Mouse (Mus musculus) stomach, embryonic 14.5 days (tissue): Measurements from ENCODE around the gene Olfr1449. TPM values are rescaled to one million over a fixed set of nuclear protein-coding genes. Genes with fewer than 3 reads are reported as not detected.

Experiments
- polyA plus RNA-seq: library from polyadenylated mRNA; unstranded; fragments of >200 nt; fragmentation: Nextera tagmentation; extraction: Ambion mirVana; gene quantifications from 2 replicates; pipeline ENCODE4 v1.2.1, GENCODE M21; 2014

The Olfr1449 gene
- polyA plus RNA-seq, 1 experiment from 2014 or later: not detected

Other genes starting within 250 kb of the Olfr1449 start
- not detected in 2 replicates for gene Keg1, start 235.1 kb upstream of the Olfr1449 start, polyA plus RNA-seq
- 1.1 TPM in 2 replicates for gene Cntf, start 165.2 kb upstream of the Olfr1449 start, polyA plus RNA-seq
- gene Zfp91, start 134.7 kb upstream of the Olfr1449 start, polyA plus RNA-seq: 10.4 and 12.0 TPM in 2 replicates
- 1.7 and 2.3 TPM in 2 replicates for gene Lpxn, start 134.6 kb upstream of the Olfr1449 start, polyA plus RNA-seq
- not detected in 2 replicates for gene Gm5244, start 84.2 kb upstream of the Olfr1449 start, polyA plus RNA-seq
- gene Olfr1444, start 73.6 kb upstream of the Olfr1449 start, polyA plus RNA-seq: not detected in 2 replicates
- not detected in 2 replicates for gene Olfr1445, start 47.0 kb upstream of the Olfr1449 start, polyA plus RNA-seq
- not detected in 2 replicates for gene Olfr1446, start 37.3 kb upstream of the Olfr1449 start, polyA plus RNA-seq
- not detected in 2 replicates for gene Olfr1447, start 27.1 kb upstream of the Olfr1449 start, polyA plus RNA-seq
- gene Olfr1448, start 6.4 kb upstream of the Olfr1449 start, polyA plus RNA-seq: not detected in 2 replicates
- gene Olfr1450, start 19.4 kb downstream of the Olfr1449 start, polyA plus RNA-seq: not detected in 2 replicates
- not detected in 2 replicates for gene Olfr1451, start 64.2 kb downstream of the Olfr1449 start, polyA plus RNA-seq
- not detected in 2 replicates for gene Olfr1453, start 97.5 kb downstream of the Olfr1449 start, polyA plus RNA-seq
- not detected in 2 replicates for gene Olfr1454, start 129.8 kb downstream of the Olfr1449 start, polyA plus RNA-seq
- not detected in 2 replicates for gene Olfr1457, start 167.1 kb downstream of the Olfr1449 start, polyA plus RNA-seq
- gene Olfr1458, start 175.9 kb downstream of the Olfr1449 start, polyA plus RNA-seq: not detected in 2 replicates
- gene Olfr1459, start 218.7 kb downstream of the Olfr1449 start, polyA plus RNA-seq: not detected in 2 replicates
- not detected in 2 replicates for gene Olfr1461, start 232.2 kb downstream of the Olfr1449 start, polyA plus RNA-seq